In genomic region chr1:132511521-132511920, GRCm38 (mm10) we compare ENCODE assay signal across 15 mouse cellular contexts. TPM values are rescaled to one million over a fixed set of nuclear protein-coding genes. Genes with fewer than 3 reads are reported as not detected.
A peak's percentile ranks its signal among the peaks of the same experiment; 100 is the strongest.
DNase-seq lines count a peak whose midpoint lies in the region; ATAC-seq lines count a peak whose summit lies in the region.
"Had no signal": no experiment of that assay in that cellular context is flagged by ENCODE, and none has a peak within 500 bp of the region (broad histone marks: within the 10 kb centered on the region; RNA-seq: fewer than 3 reads in every experiment).

No protein-coding gene starts in this region.

- no peak overlapping the region for H3K9ac ChIP-seq in intestine, embryonic 14.5 days (ENCODE audit: low read length)
- no peak overlapping the region for H3K9ac ChIP-seq in intestine, embryonic 15.5 days
- H3K9ac ChIP-seq in forebrain, embryonic 16.5 days (replicated peaks; ENCODE audit: low read depth, low read length) = no peak overlapping the region
- no peak overlapping the region for H3K9ac ChIP-seq in midbrain, embryonic 12.5 days (replicated peaks)
- H3K9ac ChIP-seq: stomach, embryonic 15.5 days had no signal

- no peaks in the 10 kb centered on the region for H3K4me1 ChIP-seq in intestine, embryonic 14.5 days (replicated peaks; ENCODE audit: control insufficient read depth, insufficient read depth, low read length)
- 0 out of 2 replicates have a peak, but pooled peaks cover 3% of the 10 kb centered on the region for H3K4me1 ChIP-seq in intestine, embryonic 15.5 days (replicated peaks)
- peaks cover 2% of the 10 kb centered on the region; the same call in 1 of the 2 replicates for H3K4me1 ChIP-seq in forebrain, embryonic 16.5 days (replicated peaks; ENCODE audit: control insufficient read depth, insufficient read depth, low read length)
- no peaks in the 10 kb centered on the region; the same call in 1 of the 2 replicates for H3K4me1 ChIP-seq in midbrain, embryonic 12.5 days
- H3K4me1 ChIP-seq: heart, embryonic 10.5 days; stomach, embryonic 15.5 days had no signal

- no peak overlapping the region for H3K4me2 ChIP-seq in intestine, embryonic 14.5 days (ENCODE audit: low read length)
- H3K4me2 ChIP-seq in intestine, embryonic 15.5 days (replicated peaks) = no peak overlapping the region
- no peak overlapping the region for H3K4me2 ChIP-seq in forebrain, embryonic 16.5 days (ENCODE audit: low read length)
- no peak overlapping the region for H3K4me2 ChIP-seq in midbrain, embryonic 12.5 days (replicated peaks)
- H3K4me2 ChIP-seq: stomach, embryonic 15.5 days had no signal

- peaks cover 16% of the 10 kb centered on the region for H3K36me3 ChIP-seq in intestine, embryonic 14.5 days (ENCODE audit: control insufficient read depth, insufficient read depth, low read length)
- peaks cover 10% of the 10 kb centered on the region; the same call in 1 of the 2 replicates for H3K36me3 ChIP-seq in intestine, embryonic 15.5 days
- H3K36me3 ChIP-seq in forebrain, embryonic 16.5 days (ENCODE audit: control insufficient read depth, insufficient read depth) = 0 out of 2 replicates have a peak, but pooled peaks cover 4% of the 10 kb centered on the region
- H3K36me3 ChIP-seq in midbrain, embryonic 12.5 days = peaks cover 31% of the 10 kb centered on the region

- 41% methylated on average over 8 of the region's 8 CpGs for WGBS in intestine, embryonic 14.5 days
- 43% methylated on average over 8 of the region's 8 CpGs for WGBS in intestine, embryonic 15.5 days
- 55% methylated on average over 8 of the region's 8 CpGs for WGBS in forebrain, embryonic 16.5 days
- 64% methylated on average over 8 of the region's 8 CpGs for WGBS in midbrain, embryonic 12.5 days

- intact Hi-C loops in left cerebral cortex, postnatal 10 days (cut with DNase I) = no loop called here

- DNase-seq in intestine, embryonic 14.5 days (ENCODE audit: low spot score) = no peak
- peak; percentile 29 for DNase-seq in cerebellum, adult 11 months
- DNase-seq in adrenal gland, adult 18-20 months (ENCODE audit: low spot score in 2 of 2) = no peak
- no peak for DNase-seq in left cerebral cortex, postnatal 10 days (ENCODE audit: extremely low spot score in 1 of 2, low spot score in 2 of 2)
- no peak for DNase-seq in adrenal gland, postnatal 4 days (ENCODE audit: low spot score in 2 of 2)
- DNase-seq: kidney, postnatal 10 days; left cerebral cortex, postnatal 4 days; retina, postnatal 1 day had no signal

- H3K27ac ChIP-seq in intestine, embryonic 14.5 days (ENCODE audit: low read depth) = no peak overlapping the region
- no peak overlapping the region for H3K27ac ChIP-seq in intestine, embryonic 15.5 days
- H3K27ac ChIP-seq in forebrain, embryonic 16.5 days (ENCODE audit: low read length) = peak overlapping the region; percentile 20
- peak overlapping the region; percentile 49 for H3K27ac ChIP-seq in midbrain, embryonic 12.5 days (replicated peaks)
- H3K27ac ChIP-seq: heart, embryonic 10.5 days; stomach, embryonic 15.5 days had no signal

- H3K9me3 ChIP-seq in intestine, embryonic 14.5 days (ENCODE audit: control insufficient read depth, low read length) = no peaks in the 10 kb centered on the region
- no peaks in the 10 kb centered on the region for H3K9me3 ChIP-seq in intestine, embryonic 15.5 days
- H3K9me3 ChIP-seq in forebrain, embryonic 16.5 days (ENCODE audit: control insufficient read depth, low read length) = no peaks in the 10 kb centered on the region
- no peaks in the 10 kb centered on the region for H3K9me3 ChIP-seq in midbrain, embryonic 12.5 days
- H3K9me3 ChIP-seq: heart, embryonic 10.5 days; stomach, embryonic 15.5 days had no signal

- peak; percentile 19; the same call in 1 of the 2 replicates for ATAC-seq in intestine, embryonic 14.5 days (replicated peaks; ENCODE audit: low FRiP score, low TSS enrichment, low read depth)
- ATAC-seq in intestine, embryonic 15.5 days = no peak
- ATAC-seq in forebrain, embryonic 16.5 days = peak; percentile 21; the same call in 1 of the 2 replicates
- 0 out of 2 replicates have a peak, but pooled peaks have one; percentile 25 for ATAC-seq in midbrain, embryonic 12.5 days (ENCODE audit: low FRiP score, low read depth)

- no peaks in the 10 kb centered on the region for H3K27me3 ChIP-seq in intestine, embryonic 14.5 days (replicated peaks; ENCODE audit: control insufficient read depth, insufficient read depth, low read length)
- no peaks in the 10 kb centered on the region for H3K27me3 ChIP-seq in intestine, embryonic 15.5 days (replicated peaks)
- no peaks in the 10 kb centered on the region for H3K27me3 ChIP-seq in forebrain, embryonic 16.5 days (replicated peaks; ENCODE audit: control insufficient read depth, insufficient read depth, low read length)
- no peaks in the 10 kb centered on the region for H3K27me3 ChIP-seq in midbrain, embryonic 12.5 days
- H3K27me3 ChIP-seq: stomach, embryonic 15.5 days had no signal

- no peak overlapping the region for H3K4me3 ChIP-seq in intestine, embryonic 14.5 days (ENCODE audit: low read depth, low read length)
- no peak overlapping the region for H3K4me3 ChIP-seq in intestine, embryonic 15.5 days (replicated peaks)
- H3K4me3 ChIP-seq in forebrain, embryonic 16.5 days (replicated peaks; ENCODE audit: low read length) = no peak overlapping the region
- no peak overlapping the region for H3K4me3 ChIP-seq in midbrain, embryonic 12.5 days
- H3K4me3 ChIP-seq: heart, embryonic 10.5 days; stomach, embryonic 15.5 days had no signal

RNA-seq across cellular contexts. Expression of gene Tmem81, which starts 5.5 kb away (rescaled TPM):
- polyA plus RNA-seq in intestine, embryonic 14.5 days (2014; fragmentation: Nextera tagmentation; extraction: Ambion mirVana) = 1.6 and 2.1 TPM in 2 replicates
- 1.8 and 2.0 TPM in 2 replicates for polyA plus RNA-seq in intestine, embryonic 15.5 days (2015; fragmentation: Nextera tagmentation; extraction: Ambion mirVana)
- polyA plus RNA-seq in forebrain, embryonic 16.5 days (2015; fragmentation: Nextera tagmentation; extraction: Ambion mirVana) = 0.77 and 1.6 TPM in 2 replicates
- 1.4 and 1.7 TPM in 2 replicates for polyA plus RNA-seq in midbrain, embryonic 12.5 days (2016; fragmentation: Nextera tagmentation; extraction: Ambion mirVana)
- total RNA-seq in adrenal gland, adult 18-20 months (2021) = 1 to 10 TPM; 3.3 to 4.0 TPM
- total RNA-seq in left cerebral cortex, postnatal 10 days (2021) = 1 to 10 TPM; 2.1 to 2.3 TPM
- total RNA-seq in adrenal gland, postnatal 4 days (2021) = 1 to 10 TPM; 5.2 to 5.4 TPM

RNA-seq across cellular contexts. Expression of gene Cntn2, which starts 31.5 kb away (rescaled TPM):
- polyA plus RNA-seq in intestine, embryonic 14.5 days (2014; fragmentation: Nextera tagmentation; extraction: Ambion mirVana) = 0.32 and 1.2 TPM in 2 replicates
- polyA plus RNA-seq in intestine, embryonic 15.5 days (2015; fragmentation: Nextera tagmentation; extraction: Ambion mirVana) = 0.29 and 0.33 TPM in 2 replicates
- 134 and 147 TPM in 2 replicates for polyA plus RNA-seq in forebrain, embryonic 16.5 days (2015; fragmentation: Nextera tagmentation; extraction: Ambion mirVana)
- polyA plus RNA-seq in midbrain, embryonic 12.5 days (2016; fragmentation: Nextera tagmentation; extraction: Ambion mirVana) = 109 and 112 TPM in 2 replicates
- total RNA-seq in adrenal gland, adult 18-20 months (2021) = not detected
- total RNA-seq in left cerebral cortex, postnatal 10 days (2021) = 10 to 100 TPM; 52.2 to 57.0 TPM
- 1 to 10 TPM; 1.2 to 2.0 TPM for total RNA-seq in adrenal gland, postnatal 4 days (2021)
- total RNA-seq: megakaryocyte-erythroid progenitor cell, adult 5-6 weeks had no signal
- polyA plus RNA-seq: C2C12 had no signal

RNA-seq across cellular contexts. Expression of gene Rbbp5, which starts 34.4 kb away (rescaled TPM):
- polyA plus RNA-seq in intestine, embryonic 14.5 days (2014; fragmentation: Nextera tagmentation; extraction: Ambion mirVana) = 40.3 and 44.2 TPM in 2 replicates
- 36.0 and 38.7 TPM in 2 replicates for polyA plus RNA-seq in intestine, embryonic 15.5 days (2015; fragmentation: Nextera tagmentation; extraction: Ambion mirVana)
- 55.4 and 59.0 TPM in 2 replicates for polyA plus RNA-seq in forebrain, embryonic 16.5 days (2015; fragmentation: Nextera tagmentation; extraction: Ambion mirVana)
- 61.4 and 62.0 TPM in 2 replicates for polyA plus RNA-seq in midbrain, embryonic 12.5 days (2016; fragmentation: Nextera tagmentation; extraction: Ambion mirVana)
- total RNA-seq in adrenal gland, adult 18-20 months (2021) = 10 to 100 TPM; 34.6 to 37.8 TPM
- total RNA-seq in left cerebral cortex, postnatal 10 days (2021) = 10 to 100 TPM; 29.4 to 37.4 TPM
- 10 to 100 TPM; 33.6 to 39.9 TPM for total RNA-seq in adrenal gland, postnatal 4 days (2021)

Comparison
In these comparisons a context has a peak if more than half of its experiments do, and no peak if none do; other contexts are left out.
1. H3K27ac ChIP-seq: peak in forebrain, embryonic 16.5 days (single experiment) and midbrain, embryonic 12.5 days (single experiment); none in intestine, embryonic 14.5 days (single experiment) and intestine, embryonic 15.5 days (single experiment).
2. RNA of gene Cntn2, which starts 31.5 kb away (polyA plus RNA-seq): 134 to 147 TPM in forebrain, embryonic 16.5 days and 109 to 112 TPM in midbrain, embryonic 12.5 days; 0.29 to 0.33 TPM in intestine, embryonic 15.5 days and 0.32 to 1.2 TPM in intestine, embryonic 14.5 days; every median in the first group is over 10 times any median in the second.